Mouse (Mus musculus) urinary bladder, adult 18-20 months (tissue): Measurements from ENCODE around the gene Sav1.

Experiments
- DNase-seq, 2 experiments: peaks; one replicate each; pipeline ENCODE4 v3.0.0; 2022; ENCODE audit warnings: low spot score in 2 of 2, mixed read lengths in 2 of 2

The Sav1 gene

GRCm38 (mm10) chr12:69986786-69987497 is at the start of gene Sav1:
Sav1 (minus strand) TSS chr12:69987002.
- peak; percentile 84 to 87 for DNase-seq

GRCm38 (mm10) chr12:70026233-70026632 is 39.4 kb upstream of the Sav1 start:
- no peak for DNase-seq

GRCm38 (mm10) chr12:70025431-70025830 is 38.6 kb upstream of the Sav1 start:
- no peak for DNase-seq

- no peak for DNase-seq
These were observed 36.8 kb upstream of the Sav1 start for GRCm38 (mm10) chr12:70023580-70023979.

GRCm38 (mm10) chr12:70018153-70018552 is 31.4 kb upstream of the Sav1 start:
- DNase-seq: no peak

- no peak for DNase-seq
These were observed 29.1 kb upstream of the Sav1 start for GRCm38 (mm10) chr12:70015936-70016335.

GRCm38 (mm10) chr12:70011681-70012080 is 24.9 kb upstream of the Sav1 start:
- DNase-seq: no peak

- no peak for DNase-seq
These were observed 23.6 kb upstream of the Sav1 start for GRCm38 (mm10) chr12:70010356-70010755.

GRCm38 (mm10) chr12:70005103-70005502 is 18.3 kb upstream of the Sav1 start:
- no peak for DNase-seq

- peak in 1 of 2 experiments; percentile 36 for DNase-seq
These were observed 11.6 kb upstream of the Sav1 start for GRCm38 (mm10) chr12:69998186-69998983.

- no peak for DNase-seq
These were observed 8.6 kb upstream of the Sav1 start for GRCm38 (mm10) chr12:69995382-69995781.

GRCm38 (mm10) chr12:69986241-69986762 is 500 bp downstream of the Sav1 start:
- peak in 1 of 2 experiments; percentile 8 for DNase-seq

- DNase-seq: no peak
These were observed 1.3 kb downstream of the Sav1 start for GRCm38 (mm10) chr12:69985546-69985945.

GRCm38 (mm10) chr12:69982874-69983273 is 3.9 kb downstream of the Sav1 start:
- DNase-seq: no peak

- DNase-seq: no peak
These were observed 9.3 kb downstream of the Sav1 start for GRCm38 (mm10) chr12:69977376-69977998.

- no peak for DNase-seq
These were observed 10.1 kb downstream of the Sav1 start for GRCm38 (mm10) chr12:69976688-69977087.

- DNase-seq: no peak
These were observed 13.1 kb downstream of the Sav1 start for GRCm38 (mm10) chr12:69973666-69974065.

GRCm38 (mm10) chr12:69968154-69968553 is 18.6 kb downstream of the Sav1 start:
- DNase-seq: no peak

- DNase-seq: no peak
These were observed 19.7 kb downstream of the Sav1 start for GRCm38 (mm10) chr12:69967112-69967511.

- no peak for DNase-seq
These were observed 20.7 kb downstream of the Sav1 start for GRCm38 (mm10) chr12:69966071-69966470.

- DNase-seq: no peak
These were observed 21.2 kb downstream of the Sav1 start for GRCm38 (mm10) chr12:69965644-69966043.

GRCm38 (mm10) chr12:69963141-69963540 is 23.7 kb downstream of the Sav1 start:
- no peak for DNase-seq
